Mouse (Mus musculus) embryonic stem cell, embryonic (primary cell): Measurements from ENCODE around the gene ccdc198.
"Not testable (repeated sequence)": the region's sequence is repeated elsewhere in the genome, so short reads cannot be mapped to it uniquely, and the experiment has no call there.

Experiments
- CTCF ChIA-PET, 4 experiments: fragments of 300-600 bp in 2 of 4; fragments of 350-600 bp in 2 of 4; sonication (Branson Sonifier 250); formaldehyde crosslinking; loops; one replicate each; lab custom pipeline; 2022; ENCODE audit warnings: inconsistent platforms in 2 of 4; lab: Charles Lee
- POLR2A ChIA-PET, 4 experiments: fragments of 300-600 bp in 2 of 4; fragments of 350-600 bp in 2 of 4; sonication (Branson Sonifier 250); formaldehyde crosslinking; loops; one replicate each; lab custom pipeline; 2022; ENCODE audit warnings: antibody characterized with exemption in 4 of 4, inconsistent platforms in 1 of 4; lab: Charles Lee

Gene ccdc198

GRCm38 (mm10) chr14:49245126-49245714, at the start of gene ccdc198:
TSS of gene ccdc198 (minus strand) at chr14:49245474.
- ChIA-PET CTCF (no interaction called here), POLR2A (no interaction called here)

GRCm38 (mm10) chr14:49293802-49294449, 48.7 kb upstream of the ccdc198 start:
- ChIA-PET CTCF (no interaction called here), POLR2A (no interaction called here)

- CTCF ChIA-PET: interaction anchor here in 1 of 4 experiments (0.6 kb wide), 1 partner anchor 54 kb away, joined by 3 read pairs; no protein-coding TSS in a partner anchor
These were observed 44.9 kb upstream of the ccdc198 start for GRCm38 (mm10) chr14:49290029-49290745.

GRCm38 (mm10) chr14:49283784-49284655, 38.7 kb upstream of the ccdc198 start:
- CTCF ChIA-PET: no interaction called here
- POLR2A ChIA-PET: no interaction called here

More at GRCm38 (mm10) chr14:49290029-49290745, 44.9 kb upstream of the ccdc198 start:
- POLR2A ChIA-PET: no interaction called here

- POLR2A ChIA-PET: interaction anchor here in 1 of 4 experiments (1.0 kb wide), 1 partner anchor 71 kb away, joined by 5 read pairs; no protein-coding TSS in a partner anchor
- CTCF ChIA-PET: no interaction called here
These were observed 33.6 kb upstream of the ccdc198 start for GRCm38 (mm10) chr14:49278880-49279279.

GRCm38 (mm10) chr14:49278479-49278878, 33.2 kb upstream of the ccdc198 start:
- POLR2A ChIA-PET, CTCF ChIA-PET: not testable (repeated sequence)

- CTCF ChIA-PET: no interaction called here
- POLR2A ChIA-PET: no interaction called here
These were observed 32.4 kb upstream of the ccdc198 start for GRCm38 (mm10) chr14:49277642-49278041.

- CTCF ChIA-PET: no interaction called here
- POLR2A ChIA-PET: interaction anchor here in 2 of 4 experiments (0.8 to 1.3 kb wide), 3 partner anchors 13 to 18 kb away, joined by 3 to 4 read pairs (median 3); no protein-coding TSS in a partner anchor
These were observed 30.1 kb upstream of the ccdc198 start for GRCm38 (mm10) chr14:49275376-49275775.

GRCm38 (mm10) chr14:49265286-49266002, 20.2 kb upstream of the ccdc198 start:
- POLR2A ChIA-PET: interaction anchor here in 1 of 4 experiments (0.5 kb wide), 1 partner anchor 558 kb away, joined by 5 read pairs; no protein-coding TSS in a partner anchor
- CTCF ChIA-PET: interaction anchor here in 1 of 4 experiments (0.6 kb wide), 1 partner anchor 40 kb away, joined by 3 read pairs; no protein-coding TSS in a partner anchor

GRCm38 (mm10) chr14:49241522-49241921, 3.8 kb downstream of the ccdc198 start:
- ChIA-PET POLR2A (no interaction called here), CTCF (no interaction called here)

- POLR2A ChIA-PET: interaction anchor here in 1 of 4 experiments (0.6 kb wide), 1 partner anchor 287 kb away, joined by 3 read pairs; no protein-coding TSS in a partner anchor
- CTCF ChIA-PET: interaction anchor here (0.5 to 3.3 kb wide), 21 partner anchors 8 to 744 kb away, joined by 3 to 30 read pairs (median 4); partner anchors contain the start of gene Armh4 (in 2 of the 4)
These were observed 7.1 kb downstream of the ccdc198 start for GRCm38 (mm10) chr14:49238206-49238605.

GRCm38 (mm10) chr14:49234788-49235515, 10.3 kb downstream of the ccdc198 start:
- CTCF ChIA-PET: interaction anchor here in 3 of 4 experiments (0.7 to 2.0 kb wide), 8 partner anchors 11 to 863 kb away, joined by 3 to 9 read pairs (median 3); partner anchors contain the start of gene Armh4 (in 1 of the 3)

GRCm38 (mm10) chr14:49231845-49232244, 13.4 kb downstream of the ccdc198 start:
- ChIA-PET POLR2A (no interaction called here), CTCF (interaction anchor here in 1 of 4 experiments (1.2 kb wide), 1 partner anchor 14 kb away, joined by 3 read pairs; no protein-coding TSS in a partner anchor)

More at GRCm38 (mm10) chr14:49234788-49235515, 10.3 kb downstream of the ccdc198 start:
- POLR2A ChIA-PET: interaction anchor here in 1 of 4 experiments (0.5 to 1.5 kb wide), 4 partner anchors 18 to 1460 kb away, joined by 3 to 5 read pairs (median 4); no protein-coding TSS in a partner anchor

GRCm38 (mm10) chr14:49226986-49227385, 18.3 kb downstream of the ccdc198 start:
- ChIA-PET CTCF (no interaction called here), POLR2A (interaction anchor here in 1 of 4 experiments (1.1 kb wide), 1 partner anchor 30 kb away, joined by 3 read pairs; no protein-coding TSS in a partner anchor)

GRCm38 (mm10) chr14:49226471-49226870, 18.8 kb downstream of the ccdc198 start:
- ChIA-PET CTCF (no interaction called here), POLR2A (interaction anchor here in 1 of 4 experiments (0.6 kb wide), 1 partner anchor 571 kb away, joined by 3 read pairs; no protein-coding TSS in a partner anchor)

- ChIA-PET POLR2A (interaction anchor here in 1 of 4 experiments (1.4 kb wide), 1 partner anchor 226 kb away, joined by 3 read pairs; no protein-coding TSS in a partner anchor), CTCF (no interaction called here)
These were observed 23.5 kb downstream of the ccdc198 start for GRCm38 (mm10) chr14:49221771-49222170.
